Mouse (Mus musculus): Measurements from ENCODE around the gene Zdhhc25. TPM values are rescaled to one million over a fixed set of nuclear protein-coding genes. Genes with fewer than 3 reads are reported as not detected.

Gene Zdhhc25
- polyA plus RNA-seq, 1 experiment, result 0.51 TPM

DNA sequence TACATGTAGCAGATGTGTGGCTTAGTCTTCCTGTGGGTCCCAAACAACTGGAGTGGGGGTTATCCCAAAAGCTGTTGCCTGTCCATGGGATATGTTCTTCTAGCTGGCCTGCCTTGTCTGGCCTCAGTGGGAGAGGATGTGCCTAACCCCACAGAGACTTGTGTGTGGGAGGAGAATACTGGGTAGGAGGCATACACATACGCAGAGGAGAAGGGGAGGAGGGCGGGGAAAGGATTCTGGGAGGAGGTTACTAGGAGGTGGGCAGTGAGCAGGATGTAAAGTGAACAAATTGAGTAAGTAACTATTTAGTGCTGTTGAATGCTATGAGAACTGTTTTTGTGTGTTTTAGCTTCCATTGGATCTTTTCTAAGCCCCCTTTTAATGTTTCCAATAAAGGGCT, 23.8 kb downstream of the Zdhhc25 start:
- Histone ChIP-seq H3K36me3 (ENCODE audit: control insufficient read depth, insufficient read depth) (no peaks in the 10 kb centered on the region), H3ac (ENCODE audit: control insufficient read depth, insufficient read length, low read depth) (no peak overlapping the region), H3K4me3 (ENCODE audit: insufficient read depth, poor library complexity, severe bottlenecking) (no peak overlapping the region), H3K27me3 (ENCODE audit: control insufficient read depth, insufficient read depth, insufficient read length) (peaks cover 6% of the 10 kb centered on the region), H3K79me3 (ENCODE audit: low read depth) (no peaks in the 10 kb centered on the region), H3K79me2 (ENCODE audit: control insufficient read depth, insufficient read depth) (no peaks in the 10 kb centered on the region)
- TF ChIP-seq MAX (IDR thresholded peaks at IDR 0.05), result no peak
- no peak for TF ChIP-seq FOSL1 (IDR thresholded peaks at IDR 0.05; ENCODE audit: insufficient read depth, low read length, poor library complexity, severe bottlenecking)
- no peak for TF ChIP-seq USF1 (IDR thresholded peaks at IDR 0.05; ENCODE audit: low read depth)
- no peak for TF ChIP-seq MYOD1 (IDR thresholded peaks at IDR 0.05; ENCODE audit: control insufficient read depth, insufficient read length, low read depth)
- TF ChIP-seq CTCF (IDR thresholded peaks at IDR 0.05; ENCODE audit: control insufficient read depth, insufficient read depth, insufficient read length), result no peak
- TF ChIP-seq CEBPB (IDR thresholded peaks at IDR 0.05; ENCODE audit: low read depth), result no peak
- TF ChIP-seq MYOG (IDR thresholded peaks at IDR 0.05; ENCODE audit: control insufficient read depth, extremely low read depth, insufficient read length), result no peak

DNA sequence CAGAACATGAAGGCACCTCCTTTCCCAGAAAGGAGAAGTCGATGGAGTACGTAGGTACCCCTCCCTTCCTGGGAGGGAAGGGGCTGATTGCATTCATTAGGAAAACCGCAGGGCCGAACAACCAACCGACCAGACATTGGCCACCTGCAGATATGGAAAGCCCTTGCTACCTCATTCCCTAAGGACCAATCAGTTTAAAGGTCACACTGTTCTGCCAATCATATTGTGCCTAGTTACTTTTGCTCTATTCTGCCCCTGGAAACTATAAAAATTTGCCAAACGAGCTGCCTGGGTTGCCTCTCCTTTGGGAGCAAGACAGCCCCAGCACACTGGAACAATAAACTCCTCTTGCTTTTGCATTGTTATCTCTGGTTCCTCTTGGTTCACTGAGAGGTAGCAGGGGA, 24.8 kb downstream of the Zdhhc25 start:
- H3K4me3 ChIP-seq (ENCODE audit: insufficient read depth, poor library complexity, severe bottlenecking), result no peak overlapping the region
- H3K79me3 ChIP-seq (ENCODE audit: low read depth), result no peaks in the 10 kb centered on the region
- TF ChIP-seq USF1 (IDR thresholded peaks at IDR 0.05; ENCODE audit: low read depth), result no peak
- no peak for TF ChIP-seq MYOG (IDR thresholded peaks at IDR 0.05; ENCODE audit: control insufficient read depth, extremely low read depth, insufficient read length)
- no peak for TF ChIP-seq FOSL1 (IDR thresholded peaks at IDR 0.05; ENCODE audit: insufficient read depth, low read length, poor library complexity, severe bottlenecking)
- no peak for TF ChIP-seq CEBPB (IDR thresholded peaks at IDR 0.05; ENCODE audit: low read depth)
- TF ChIP-seq CTCF (IDR thresholded peaks at IDR 0.05; ENCODE audit: control insufficient read depth, insufficient read depth, insufficient read length), result no peak
- TF ChIP-seq MAX (IDR thresholded peaks at IDR 0.05), result no peak
- TF ChIP-seq MYOD1 (IDR thresholded peaks at IDR 0.05; ENCODE audit: control insufficient read depth, insufficient read length, low read depth), result no peak
- H3K27me3 ChIP-seq (ENCODE audit: control insufficient read depth, insufficient read depth, insufficient read length), result peaks cover 4% of the 10 kb centered on the region
- H3ac ChIP-seq (ENCODE audit: control insufficient read depth, insufficient read length, low read depth), result no peak overlapping the region
- no peaks in the 10 kb centered on the region for H3K79me2 ChIP-seq (ENCODE audit: control insufficient read depth, insufficient read depth)
- H3K36me3 ChIP-seq (ENCODE audit: control insufficient read depth, insufficient read depth), result no peaks in the 10 kb centered on the region

DNA sequence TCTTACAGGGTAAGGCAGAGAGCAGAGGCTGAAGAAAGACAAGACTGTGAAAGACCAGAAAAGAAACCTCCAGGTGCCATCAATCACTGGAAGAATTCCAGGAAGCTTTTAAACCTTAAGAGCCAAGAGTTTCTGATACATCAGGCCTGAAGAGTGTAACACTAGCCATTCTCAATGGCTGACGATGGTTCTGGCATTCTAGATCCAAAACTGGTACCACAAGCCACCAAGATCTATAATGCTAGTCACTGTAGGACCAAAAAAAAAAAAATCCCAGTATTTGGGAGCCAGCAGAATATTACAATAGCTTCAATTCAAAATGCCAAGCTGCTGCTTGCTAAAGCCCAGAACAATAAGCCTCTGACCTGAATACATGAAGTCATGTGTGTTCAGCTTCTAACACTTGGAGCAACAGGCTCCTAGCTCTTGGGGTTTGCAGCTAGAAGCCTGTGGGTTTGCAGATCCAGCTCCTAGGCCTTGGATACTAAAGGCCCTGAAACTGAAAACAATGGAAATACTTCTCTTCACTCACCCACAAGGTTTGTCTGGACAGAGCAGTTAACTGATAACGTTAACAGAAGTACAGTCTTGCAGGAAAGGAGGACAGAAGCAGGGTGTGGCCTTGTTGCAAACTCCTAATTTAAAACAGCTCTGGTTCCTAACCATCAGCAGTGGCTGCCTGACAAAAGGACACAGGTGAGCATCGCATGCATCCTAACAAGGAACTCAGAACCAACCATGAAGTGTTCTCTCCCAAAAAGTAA, 25.4 kb downstream of the Zdhhc25 start:
- TF ChIP-seq MYOD1 (IDR thresholded peaks at IDR 0.05; ENCODE audit: control insufficient read depth, insufficient read length, low read depth) (no peak), CTCF (IDR thresholded peaks at IDR 0.05; ENCODE audit: control insufficient read depth, insufficient read depth, insufficient read length) (no peak), MAX (IDR thresholded peaks at IDR 0.05) (no peak), FOSL1 (IDR thresholded peaks at IDR 0.05; ENCODE audit: insufficient read depth, low read length, poor library complexity, severe bottlenecking) (no peak), CEBPB (IDR thresholded peaks at IDR 0.05; ENCODE audit: low read depth) (no peak), MYOG (IDR thresholded peaks at IDR 0.05; ENCODE audit: control insufficient read depth, extremely low read depth, insufficient read length) (no peak)
- no peaks in the 10 kb centered on the region for H3K79me3 ChIP-seq (ENCODE audit: low read depth)
- H3K79me2 ChIP-seq (ENCODE audit: control insufficient read depth, insufficient read depth), result no peaks in the 10 kb centered on the region
- H3ac ChIP-seq (ENCODE audit: control insufficient read depth, insufficient read length, low read depth), result no peak overlapping the region
- peaks cover 4% of the 10 kb centered on the region for H3K27me3 ChIP-seq (ENCODE audit: control insufficient read depth, insufficient read depth, insufficient read length)
- H3K36me3 ChIP-seq (ENCODE audit: control insufficient read depth, insufficient read depth), result no peaks in the 10 kb centered on the region
- H3K4me3 ChIP-seq (ENCODE audit: insufficient read depth, poor library complexity, severe bottlenecking), result no peak overlapping the region

DNA sequence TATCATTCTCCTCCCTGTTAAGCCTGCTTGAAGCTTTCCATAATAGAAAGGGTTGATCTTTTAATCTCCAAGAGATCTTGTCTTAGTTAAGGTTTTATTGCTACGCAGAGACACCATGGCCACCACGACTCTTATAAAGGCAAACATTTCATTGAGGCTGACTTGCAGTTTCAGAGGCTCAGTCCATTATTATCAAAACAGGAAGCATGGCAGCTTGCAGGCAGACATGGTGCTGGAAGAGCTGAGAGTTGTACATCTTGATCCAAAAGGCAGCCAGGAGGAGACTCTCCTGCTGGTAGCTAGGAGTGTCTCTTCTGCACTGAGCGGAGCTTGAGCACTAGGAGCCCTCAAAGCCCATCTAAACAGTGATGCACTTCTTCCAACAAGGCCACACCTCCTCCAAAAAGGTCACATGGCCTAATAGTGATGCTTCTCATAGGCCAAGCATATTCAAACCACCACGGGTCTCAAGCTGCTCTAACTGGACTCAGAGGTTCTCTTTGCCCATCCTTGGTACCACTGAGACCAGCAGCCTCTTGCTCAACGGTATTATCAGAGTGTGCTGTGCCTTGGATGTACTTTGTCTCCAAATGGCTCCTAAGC, 26.9 kb downstream of the Zdhhc25 start:
- no peaks in the 10 kb centered on the region for H3K27me3 ChIP-seq (ENCODE audit: control insufficient read depth, insufficient read depth, insufficient read length)
- no peak overlapping the region for H3K4me3 ChIP-seq (ENCODE audit: insufficient read depth, poor library complexity, severe bottlenecking)
- H3K79me2 ChIP-seq (ENCODE audit: control insufficient read depth, insufficient read depth), result no peaks in the 10 kb centered on the region
- no peak for TF ChIP-seq CTCF (IDR thresholded peaks at IDR 0.05; ENCODE audit: control insufficient read depth, insufficient read depth, insufficient read length)
- TF ChIP-seq MAX (IDR thresholded peaks at IDR 0.05), result no peak
- TF ChIP-seq USF1 (IDR thresholded peaks at IDR 0.05; ENCODE audit: low read depth), result peak; percentile 29
- no peak for TF ChIP-seq MYOG (IDR thresholded peaks at IDR 0.05; ENCODE audit: control insufficient read depth, extremely low read depth, insufficient read length)
- no peak for TF ChIP-seq CEBPB (IDR thresholded peaks at IDR 0.05; ENCODE audit: low read depth)
- H3K36me3 ChIP-seq (ENCODE audit: control insufficient read depth, insufficient read depth), result no peaks in the 10 kb centered on the region
- H3K79me3 ChIP-seq (ENCODE audit: low read depth), result no peaks in the 10 kb centered on the region
- no peak overlapping the region for H3ac ChIP-seq (ENCODE audit: control insufficient read depth, insufficient read length, low read depth)

DNA sequence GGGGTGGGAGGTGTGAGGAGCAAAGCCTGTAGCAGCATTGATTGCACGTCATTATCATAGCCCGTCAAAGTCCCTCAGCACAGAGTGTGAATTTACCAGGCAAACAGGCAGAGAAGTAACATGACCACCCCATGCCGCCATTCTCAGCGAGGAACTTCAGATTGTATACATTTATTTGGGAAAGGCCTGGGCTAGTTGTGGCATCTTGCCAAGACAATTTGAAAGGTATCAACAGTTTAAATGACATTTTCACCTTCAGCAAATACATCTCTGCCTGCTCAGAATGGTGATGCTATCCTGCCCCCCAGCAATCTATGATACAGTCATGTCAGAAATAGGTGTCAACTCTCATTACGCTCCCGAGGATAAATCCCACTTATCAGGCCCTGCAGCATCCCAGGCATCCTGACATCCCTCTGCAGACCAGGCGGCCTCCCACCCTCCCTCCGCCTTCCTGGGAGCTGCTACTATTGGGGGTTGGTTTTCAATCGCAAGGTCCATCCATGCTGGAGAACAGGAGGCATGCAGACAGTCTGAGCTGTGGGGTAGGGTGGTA, 28.8 kb downstream of the Zdhhc25 start:
- no peaks in the 10 kb centered on the region for H3K79me2 ChIP-seq (ENCODE audit: control insufficient read depth, insufficient read depth)
- H3ac ChIP-seq (ENCODE audit: control insufficient read depth, insufficient read length, low read depth), result no peak overlapping the region
- H3K4me3 ChIP-seq (ENCODE audit: insufficient read depth, poor library complexity, severe bottlenecking), result no peak overlapping the region
- no peaks in the 10 kb centered on the region for H3K36me3 ChIP-seq (ENCODE audit: control insufficient read depth, insufficient read depth)
- H3K79me3 ChIP-seq (ENCODE audit: low read depth), result no peaks in the 10 kb centered on the region
- H3K27me3 ChIP-seq (ENCODE audit: control insufficient read depth, insufficient read depth, insufficient read length), result no peaks in the 10 kb centered on the region
- no peak for TF ChIP-seq USF1 (IDR thresholded peaks at IDR 0.05; ENCODE audit: low read depth)
- no peak for TF ChIP-seq FOSL1 (IDR thresholded peaks at IDR 0.05; ENCODE audit: insufficient read depth, low read length, poor library complexity, severe bottlenecking)
- no peak for TF ChIP-seq MYOD1 (IDR thresholded peaks at IDR 0.05; ENCODE audit: control insufficient read depth, insufficient read length, low read depth)
- TF ChIP-seq MYOG (IDR thresholded peaks at IDR 0.05; ENCODE audit: control insufficient read depth, extremely low read depth, insufficient read length), result no peak
- TF ChIP-seq MAX (IDR thresholded peaks at IDR 0.05), result no peak
- TF ChIP-seq CEBPB (IDR thresholded peaks at IDR 0.05; ENCODE audit: low read depth), result no peak
- TF ChIP-seq CTCF (IDR thresholded peaks at IDR 0.05; ENCODE audit: control insufficient read depth, insufficient read depth, insufficient read length), result no peak

Data from C2C12 (cell line).